Mouse (Mus musculus) adrenal gland, adult 8-10 months (tissue): ENCODE data around the gene Vdr. TPM values are rescaled to one million over a fixed set of nuclear protein-coding genes. Genes with fewer than 3 reads are reported as not detected.

ENCODE experiments used
- DNase-seq: peaks from one replicate; pipeline ENCODE4 v3.0.0; 2022
- total RNA-seq, 4 experiments: library from RNA; stranded (reverse); gene quantifications; 2 replicates each; pipeline ENCODE4 v1.2.4; 2022

Gene Vdr
- total RNA-seq, 4 experiments from 2014 or later = 5.2 to 26.1 (median 16.0) TPM

DNA sequence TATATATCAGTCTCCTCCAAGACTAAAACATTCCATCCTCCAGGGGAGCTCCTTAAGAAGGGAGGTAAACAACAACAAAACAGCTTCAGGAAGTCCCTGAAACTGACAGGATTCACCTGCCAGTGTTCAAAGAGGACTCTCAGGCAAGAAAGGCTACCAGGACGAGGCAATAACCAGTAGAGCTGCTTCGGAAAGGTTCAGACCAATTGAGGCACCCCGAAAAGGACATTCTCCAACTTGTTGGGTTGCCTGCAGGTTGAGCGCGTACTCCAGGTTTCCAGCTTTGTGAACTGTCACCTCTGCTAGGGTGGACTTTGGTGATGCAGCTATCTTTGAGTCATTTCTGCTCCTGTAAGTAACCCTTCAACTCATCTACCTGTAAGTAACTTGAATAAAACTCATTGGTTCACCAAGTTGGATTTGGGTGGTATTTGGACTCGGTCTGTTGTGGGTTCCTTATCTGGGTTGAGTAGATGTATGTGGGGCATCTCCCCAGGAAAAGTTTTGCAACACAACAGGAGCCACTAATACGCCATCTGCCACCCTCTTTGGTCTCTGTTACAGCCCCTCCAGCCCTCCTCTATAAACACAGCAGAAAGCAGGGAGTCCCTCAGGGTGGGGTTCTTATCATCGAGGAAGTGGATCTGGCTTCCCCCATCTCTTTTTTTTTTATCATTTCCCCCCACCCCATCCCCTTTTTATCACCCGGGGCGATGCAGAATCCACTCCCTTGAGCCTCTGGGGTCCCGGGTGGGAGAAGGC lies 64.1 kb downstream of the Vdr start:
- no peak for DNase-seq

- no peak for DNase-seq
Measured at GRCm38 (mm10) chr15:97844037-97845034, 66.1 kb downstream of the Vdr start, which contains the start of gene Hdac7. Gene Hdac7 (minus strand): TSS chr15:97844502.

GRCm38 (mm10) chr15:97843247-97843651 lies 67.2 kb downstream of the Vdr start:
- no peak for DNase-seq

- no peak for DNase-seq
Measured at GRCm38 (mm10) chr15:97842058-97842457, 68.4 kb downstream of the Vdr start.

- DNase-seq = no peak
Measured at GRCm38 (mm10) chr15:97841383-97841782, 69.0 kb downstream of the Vdr start.

GRCm38 (mm10) chr15:97840781-97841180 lies 69.6 kb downstream of the Vdr start:
- no peak for DNase-seq

DNA sequence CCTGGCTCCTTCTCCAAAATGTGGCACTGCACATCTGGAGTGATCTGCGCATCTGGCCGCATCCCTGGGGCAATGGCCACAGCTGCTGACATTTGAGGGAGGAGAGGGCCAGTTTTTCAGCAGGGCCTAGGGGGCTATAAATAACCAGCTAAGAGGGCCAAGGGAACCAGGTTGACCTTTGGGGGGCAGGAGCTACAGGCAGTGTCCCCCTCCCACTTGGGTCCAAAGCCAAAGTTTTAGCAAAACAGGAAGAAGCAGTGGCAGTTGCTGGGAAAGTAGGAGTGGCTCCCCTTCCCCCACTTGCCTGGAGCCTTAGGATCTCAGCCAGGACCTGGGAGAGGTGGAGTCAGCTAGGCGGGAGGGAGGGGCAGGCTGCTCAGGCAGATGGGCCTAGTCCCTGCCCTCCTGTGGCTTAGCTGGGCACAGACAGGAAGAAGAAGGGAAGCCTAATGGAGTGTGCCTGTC lies 70.4 kb downstream of the Vdr start:
- peak; percentile 77 for DNase-seq

- DNase-seq = no peak
Measured at GRCm38 (mm10) chr15:97839473-97839872, 71.0 kb downstream of the Vdr start.

DNA sequence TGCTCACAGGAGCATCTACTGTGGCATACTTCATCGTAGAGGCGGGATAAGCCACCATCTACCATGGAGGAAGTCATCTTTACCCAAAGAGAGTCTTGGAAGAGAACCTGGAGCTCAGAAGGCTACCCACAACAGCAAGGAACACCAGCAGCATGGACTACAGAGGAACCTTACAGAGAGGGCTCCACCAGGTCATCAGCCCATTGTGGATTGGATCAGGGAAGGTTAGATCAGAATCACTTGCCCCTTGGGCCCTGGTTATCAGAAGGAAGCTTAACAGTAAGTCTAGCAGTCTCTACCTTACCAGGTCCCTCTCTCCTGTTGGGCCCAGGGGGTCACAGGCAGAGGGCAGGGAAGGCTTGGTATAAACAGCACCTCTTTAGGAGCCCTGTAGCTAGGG lies 71.4 kb downstream of the Vdr start:
- DNase-seq = no peak

GRCm38 (mm10) chr15:97838395-97838794 lies 72.0 kb downstream of the Vdr start:
- DNase-seq = no peak

- DNase-seq = no peak
Measured at GRCm38 (mm10) chr15:97837491-97838061, 72.9 kb downstream of the Vdr start.

DNA sequence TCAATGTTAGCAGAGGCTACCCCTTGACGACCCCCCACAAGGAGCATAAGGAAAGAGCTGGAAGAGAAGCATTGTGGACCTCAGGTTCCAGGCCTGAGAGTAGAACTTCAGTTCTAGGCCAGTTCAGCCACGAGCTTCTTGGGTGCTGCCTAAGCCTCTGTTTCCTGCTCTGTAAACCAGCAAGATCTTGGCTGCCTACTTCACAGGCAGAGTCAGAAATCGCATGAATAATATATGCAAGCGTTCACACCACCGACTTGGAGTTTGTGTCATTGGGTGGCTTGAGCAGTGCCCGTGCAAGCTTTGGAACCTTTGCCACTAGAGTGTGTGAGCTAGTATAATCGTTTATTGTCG lies 73.6 kb downstream of the Vdr start:
- no peak for DNase-seq

DNA sequence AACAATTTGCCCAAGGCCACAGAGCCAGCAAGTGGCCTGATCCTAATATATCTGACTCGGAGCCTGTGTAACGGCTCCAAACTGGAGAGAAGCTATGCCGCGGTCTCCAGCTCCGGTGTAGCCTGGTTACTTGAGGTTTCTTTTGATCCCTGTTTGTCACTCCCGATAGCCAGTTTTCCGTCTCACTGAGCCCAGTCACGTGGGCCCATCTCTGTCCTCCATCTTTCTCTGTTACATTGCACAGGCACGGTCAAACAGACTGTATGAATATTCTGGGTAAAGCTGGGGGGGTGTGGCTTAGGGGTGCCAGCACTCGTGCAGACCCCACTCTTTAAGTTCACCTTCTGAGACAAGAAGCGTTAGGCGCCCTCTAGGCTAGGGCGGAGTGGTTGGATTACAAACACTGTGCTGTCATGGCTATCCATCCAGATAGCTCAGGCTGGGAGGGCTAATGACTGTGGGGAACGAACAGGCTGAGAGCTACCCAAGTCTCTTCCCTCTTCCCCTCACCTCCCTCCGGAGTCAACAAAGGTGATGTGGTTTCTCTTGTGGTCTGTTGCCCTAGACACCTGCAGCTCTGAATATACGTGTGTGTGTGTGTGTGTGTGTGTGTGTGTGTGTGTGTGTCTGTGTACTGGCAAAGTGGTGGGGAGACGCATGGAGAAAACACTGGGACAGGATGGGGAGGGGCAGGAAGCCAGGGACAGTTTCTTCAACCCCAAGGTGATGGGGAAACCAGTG lies 74.1 kb downstream of the Vdr start:
- no peak for DNase-seq

DNA sequence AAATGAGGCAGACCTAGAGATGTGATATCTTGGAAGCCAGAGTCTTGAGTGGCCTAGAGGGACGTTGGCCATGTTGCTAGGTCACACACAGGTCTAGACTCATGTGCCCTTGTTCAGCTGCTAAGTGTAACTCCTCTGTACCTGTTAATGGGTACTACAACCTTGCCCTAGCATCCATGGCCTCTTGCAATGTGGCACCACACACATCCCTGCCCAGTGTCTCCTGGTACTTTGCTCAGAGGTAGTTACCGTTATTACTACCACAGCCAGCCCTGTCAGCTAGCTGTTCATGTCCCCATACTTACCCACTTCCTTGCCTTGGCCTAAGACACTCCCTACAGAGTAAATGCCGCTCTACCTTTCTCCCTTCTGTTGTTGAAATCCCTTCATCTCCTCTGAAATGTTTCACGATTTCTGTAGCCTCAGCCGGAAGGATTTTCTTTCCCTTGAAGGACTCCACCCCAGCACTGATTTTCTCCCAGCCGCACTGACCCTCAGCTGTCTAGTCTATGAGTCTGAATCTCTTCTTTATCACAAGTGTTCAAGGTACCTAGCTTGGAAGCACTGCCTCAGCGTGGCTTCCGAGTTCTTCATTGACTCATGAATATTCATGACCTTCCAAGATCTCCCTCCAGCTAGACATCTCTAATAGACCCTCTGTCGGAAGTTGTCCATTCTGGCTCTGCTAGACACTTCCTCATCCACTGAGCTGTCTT lies 77.5 kb downstream of the Vdr start:
- DNase-seq = no peak

- DNase-seq = no peak
Measured at GRCm38 (mm10) chr15:97831987-97832640, 78.3 kb downstream of the Vdr start.

GRCm38 (mm10) chr15:97831242-97831986 lies 79.0 kb downstream of the Vdr start:
- no peak for DNase-seq

- DNase-seq = no peak
Measured at GRCm38 (mm10) chr15:97830788-97831241, 79.6 kb downstream of the Vdr start.

GRCm38 (mm10) chr15:97830253-97830787 lies 80.1 kb downstream of the Vdr start:
- DNase-seq = no peak

DNA sequence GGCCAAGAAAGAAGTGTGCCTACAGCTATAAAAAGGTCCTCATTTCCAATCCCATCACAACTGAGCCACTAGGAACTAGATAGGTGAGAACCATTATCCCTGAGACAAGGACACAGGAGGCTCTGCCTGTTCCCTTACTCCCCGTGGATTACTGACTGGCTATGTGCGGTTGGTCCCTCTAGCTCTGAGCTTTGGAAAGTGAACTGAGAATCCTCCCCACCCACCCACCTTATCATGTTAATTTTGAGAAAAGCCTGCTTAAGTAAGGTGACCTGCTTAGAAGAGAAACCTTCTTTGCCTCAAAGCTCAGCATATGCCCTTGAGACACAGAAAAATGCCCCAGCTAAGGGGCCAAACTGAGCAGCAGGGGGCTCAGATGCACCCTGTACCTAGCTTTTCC lies 81.0 kb downstream of the Vdr start:
- DNase-seq = no peak

- DNase-seq = no peak
Measured at GRCm38 (mm10) chr15:97828901-97829338, 81.5 kb downstream of the Vdr start.
